26 mouse cellular contexts compared by ENCODE assay signal in genomic region chr5:132481476-132481875, GRCm38 (mm10).
A peak's percentile ranks its signal among the peaks of the same experiment; 100 is the strongest.
DNase-seq lines count a peak whose midpoint lies in the region; ATAC-seq lines count a peak whose summit lies in the region.
"Had no signal": no experiment of that assay in that cellular context is flagged by ENCODE, and none has a peak within 500 bp of the region (broad histone marks: within the 10 kb centered on the region; RNA-seq: fewer than 3 reads in every experiment).

No protein-coding gene starts in this region.

- H3K36me3 ChIP-seq in forebrain, embryonic 15.5 days: no peaks in the 10 kb centered on the region
- H3K36me3 ChIP-seq in forebrain, embryonic 10.5 days (replicated peaks): no peaks in the 10 kb centered on the region
- no peaks in the 10 kb centered on the region for H3K36me3 ChIP-seq in kidney, embryonic 16.5 days (ENCODE audit: insufficient read depth, low read length)
- H3K36me3 ChIP-seq: embryonic facial prominence, embryonic 10.5 days; embryonic facial prominence, embryonic 12.5 days; forebrain, embryonic 12.5 days; G1E had no signal

- WGBS in forebrain, embryonic 15.5 days: 64% methylated on average over 3 of the region's 3 CpGs
- 76% methylated on average over 3 of the region's 3 CpGs for WGBS in forebrain, embryonic 10.5 days
- 36% methylated on average over 3 of the region's 3 CpGs for WGBS in kidney, embryonic 16.5 days

- H3K27ac ChIP-seq in forebrain, embryonic 15.5 days (replicated peaks): peak overlapping the region; percentile 71; the same call in 1 of the 2 replicates
- no peak overlapping the region for H3K27ac ChIP-seq in forebrain, embryonic 10.5 days
- no peak overlapping the region for H3K27ac ChIP-seq in kidney, embryonic 16.5 days (ENCODE audit: low read length)
- H3K27ac ChIP-seq: embryonic facial prominence, embryonic 10.5 days; embryonic facial prominence, embryonic 12.5 days; forebrain, embryonic 12.5 days had no signal

- no peak overlapping the region for H3K9ac ChIP-seq in forebrain, embryonic 15.5 days (replicated peaks)
- H3K9ac ChIP-seq in kidney, embryonic 16.5 days (replicated peaks; ENCODE audit: low read length): no peak overlapping the region
- H3K9ac ChIP-seq: embryonic facial prominence, embryonic 12.5 days; forebrain, embryonic 12.5 days had no signal

- H3K4me1 ChIP-seq in forebrain, embryonic 15.5 days: peaks cover 76% of the 10 kb centered on the region
- H3K4me1 ChIP-seq in forebrain, embryonic 10.5 days: peaks cover 69% of the 10 kb centered on the region
- H3K4me1 ChIP-seq in kidney, embryonic 16.5 days (ENCODE audit: insufficient read depth, low read length): peaks cover 32% of the 10 kb centered on the region

- no peaks in the 10 kb centered on the region for H3K27me3 ChIP-seq in forebrain, embryonic 15.5 days
- no peaks in the 10 kb centered on the region for H3K27me3 ChIP-seq in forebrain, embryonic 10.5 days (ENCODE audit: poor library complexity, severe bottlenecking)
- H3K27me3 ChIP-seq in kidney, embryonic 16.5 days (ENCODE audit: insufficient read depth, low read length): no peaks in the 10 kb centered on the region
- H3K27me3 ChIP-seq: CH12.LX; embryonic facial prominence, embryonic 12.5 days; forebrain, embryonic 12.5 days; Patski had no signal

- no peak overlapping the region for H3K4me3 ChIP-seq in forebrain, embryonic 15.5 days
- H3K4me3 ChIP-seq in forebrain, embryonic 10.5 days: no peak overlapping the region
- no peak overlapping the region for H3K4me3 ChIP-seq in kidney, embryonic 16.5 days (ENCODE audit: low read length)
- H3K4me3 ChIP-seq: embryonic facial prominence, embryonic 10.5 days; embryonic facial prominence, embryonic 12.5 days; forebrain, embryonic 12.5 days had no signal

- H3K4me2 ChIP-seq in forebrain, embryonic 15.5 days (replicated peaks): no peak overlapping the region
- no peak overlapping the region for H3K4me2 ChIP-seq in kidney, embryonic 16.5 days (replicated peaks; ENCODE audit: low read depth, low read length)
- H3K4me2 ChIP-seq: embryonic facial prominence, embryonic 12.5 days; forebrain, embryonic 12.5 days had no signal

- DNase-seq in forebrain, embryonic 10.5 days (ENCODE audit: extremely low spot score, low spot score): no peak
- DNase-seq in kidney, adult 9 months: peak; percentile 69
- DNase-seq in kidney, postnatal 14 days: no peak
- DNase-seq in kidney, postnatal 4 days: no peak
- peak; percentile 41 for DNase-seq in retina, embryonic 14.5 days (ENCODE audit: low spot score)
- no peak for DNase-seq in retina, postnatal 1 day
- DNase-seq: adrenal gland, adult 8-10 months; adrenal gland, postnatal 14 days; adrenal gland, postnatal 36 days; B cell, adult 2 months; cerebellum, adult 11-12 months; cerebellum, adult 2 months; cerebellum, adult 9-10 months; cerebellum, postnatal 10 days; cerebellum, postnatal 25 days had no signal

- H3K9me3 ChIP-seq in forebrain, embryonic 15.5 days: no peaks in the 10 kb centered on the region
- H3K9me3 ChIP-seq in forebrain, embryonic 10.5 days: no peaks in the 10 kb centered on the region
- no peaks in the 10 kb centered on the region for H3K9me3 ChIP-seq in kidney, embryonic 16.5 days (ENCODE audit: low read length)
- H3K9me3 ChIP-seq: embryonic facial prominence, embryonic 10.5 days; embryonic facial prominence, embryonic 12.5 days; forebrain, embryonic 12.5 days; G1E had no signal

- no peak for ATAC-seq in forebrain, embryonic 15.5 days (replicated peaks)
- ATAC-seq in kidney, embryonic 16.5 days (ENCODE audit: low FRiP score, low TSS enrichment): peak; percentile 46; the same call in 1 of the 2 replicates
- ATAC-seq: activated CD4-positive, CD25-positive, alpha-beta regulatory T cell, adult 4 months; CD4-positive, CD25-positive, alpha-beta regulatory T cell, adult 4 months; forebrain, embryonic 14.5 days; Patski had no signal

Comparison
In these comparisons a context has a peak if more than half of its experiments do, and no peak if none do; other contexts are left out.
1. DNase-seq: peak in kidney, adult 9 months (single experiment) and retina, embryonic 14.5 days (single experiment); none in forebrain, embryonic 10.5 days (single experiment), kidney, postnatal 14 days (single experiment), kidney, postnatal 4 days (0 of 2) and retina, postnatal 1 day (single experiment).